Mouse (Mus musculus) myocyte (in vitro differentiated cells): ENCODE data around the gene Oosp2.

ENCODE experiments used
- CEBPB ChIP-seq: IDR thresholded peaks from 2 replicates; pipeline ENCODE4 v1.6.1; 2011; ENCODE audit warnings: mild to moderate bottlenecking, moderate library complexity; ENCODE audit not compliant: poor library complexity, insufficient read depth, severe bottlenecking
- MAX ChIP-seq: IDR thresholded peaks from one replicate; pipeline ENCODE4 v1.6.1; 2011; ENCODE audit warnings: low read depth, mild to moderate bottlenecking, control low read depth
- POLR2A ChIP-seq: IDR thresholded peaks from one replicate; pipeline ENCODE4 v1.6.1; 2011; ENCODE audit warnings: low read depth, mild to moderate bottlenecking, control low read depth, moderate library complexity; ENCODE audit not compliant: insufficient read length
- POLR2AphosphoS2 ChIP-seq: IDR thresholded peaks from one replicate; pipeline ENCODE4 v1.6.1; 2011; ENCODE audit warnings: low read depth, control low read depth; ENCODE audit not compliant: insufficient read length
- TCF12 ChIP-seq: IDR thresholded peaks from one replicate; pipeline ENCODE4 v1.6.1; 2011; ENCODE audit warnings: mild to moderate bottlenecking, control low read depth; ENCODE audit not compliant: poor library complexity, insufficient read depth, severe bottlenecking

DNA sequence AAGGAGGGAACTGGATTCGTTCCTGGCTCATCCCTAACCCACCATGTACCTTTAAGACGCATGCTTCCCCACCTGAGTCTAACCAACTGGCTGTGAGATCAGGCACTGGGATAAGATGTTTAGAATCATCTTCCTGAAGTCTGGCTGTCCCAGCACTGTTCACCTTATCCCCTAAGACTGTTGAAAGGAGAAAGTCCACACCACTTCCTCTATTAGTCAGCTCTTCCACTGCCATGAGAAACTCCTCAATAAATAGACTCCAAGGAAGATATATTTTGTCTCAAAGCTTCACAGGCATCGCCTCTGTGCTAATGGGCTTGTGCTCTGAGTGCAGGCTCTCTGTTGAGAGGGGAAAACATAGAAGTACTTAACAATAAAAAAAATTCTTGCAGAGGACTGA lies 14.2 kb downstream of the Oosp2 start:
- TF ChIP-seq POLR2A (no peak), POLR2AphosphoS2 (no peak), MAX (no peak), TCF12 (no peak), CEBPB (no peak)
